Comparison of ENCODE assay signal across 29 mouse cellular contexts in genomic region chr2:168289851-168290250, GRCm38 (mm10). TPM values are rescaled to one million over a fixed set of nuclear protein-coding genes. Genes with fewer than 3 reads are reported as not detected.
"Had no signal": no experiment of that assay in that cellular context is flagged by ENCODE, and none has a peak within 500 bp of the region (broad histone marks: within the 10 kb centered on the region; RNA-seq: fewer than 3 reads in every experiment).

No protein-coding gene starts in this region.

- H3K27me3 ChIP-seq: embryonic facial prominence, embryonic 15.5 days; forebrain, embryonic 13.5 days; forebrain, embryonic 15.5 days had no signal

- ATAC-seq: forebrain, embryonic 13.5 days; forebrain, embryonic 14.5 days; forebrain, embryonic 15.5 days; forebrain, embryonic 16.5 days had no signal

- DNase-seq: cerebellum, adult 9-11 months; cerebellum, postnatal 10 days; cerebellum, postnatal 14 days; cerebellum, postnatal 25 days; cerebellum, postnatal 36 days; embryo, embryonic 11 days; gastrocnemius, adult 2 months; gastrocnemius, postnatal 10 days; gastrocnemius, postnatal 14 days; gastrocnemius, postnatal 25 days; gastrocnemius, postnatal 36 days; heart, adult 11 months; heart, adult 18-20 months; heart, adult 2 months had no signal

- H3K9me3 ChIP-seq: embryonic facial prominence, embryonic 12.5 days; forebrain, embryonic 15.5 days had no signal

- H3K27ac ChIP-seq: embryonic facial prominence, embryonic 10.5 days; embryonic facial prominence, embryonic 12.5 days; embryonic facial prominence, embryonic 13.5 days; embryonic facial prominence, embryonic 15.5 days; forebrain, embryonic 10.5 days; forebrain, embryonic 12.5 days; forebrain, embryonic 13.5 days; forebrain, embryonic 15.5 days; gastrocnemius, adult 2 months; heart, adult 2 months; heart, embryonic 10.5 days had no signal

- H3K4me3 ChIP-seq: embryonic facial prominence, embryonic 10.5 days; embryonic facial prominence, embryonic 12.5 days; embryonic facial prominence, embryonic 13.5 days; embryonic facial prominence, embryonic 15.5 days; erythroblast, embryonic 14.5 days; forebrain, embryonic 10.5 days; forebrain, embryonic 12.5 days; forebrain, embryonic 13.5 days; forebrain, embryonic 15.5 days; gastrocnemius, adult 2 months; heart, adult 2 months; heart, embryonic 10.5 days; heart, embryonic 12.5 days had no signal

- H3K4me2 ChIP-seq: embryonic facial prominence, embryonic 12.5 days; embryonic facial prominence, embryonic 13.5 days; embryonic facial prominence, embryonic 15.5 days; forebrain, embryonic 12.5 days; forebrain, embryonic 13.5 days; forebrain, embryonic 15.5 days; heart, embryonic 11.5 days; heart, embryonic 12.5 days had no signal

- H3K9ac ChIP-seq: embryonic facial prominence, embryonic 12.5 days; embryonic facial prominence, embryonic 13.5 days; embryonic facial prominence, embryonic 15.5 days; forebrain, embryonic 12.5 days; forebrain, embryonic 13.5 days; forebrain, embryonic 15.5 days; heart, embryonic 12.5 days had no signal

- H3K36me3 ChIP-seq: embryonic facial prominence, embryonic 10.5 days; embryonic facial prominence, embryonic 12.5 days; embryonic facial prominence, embryonic 13.5 days; embryonic facial prominence, embryonic 15.5 days; forebrain, embryonic 10.5 days; forebrain, embryonic 12.5 days; forebrain, embryonic 15.5 days; heart, embryonic 10.5 days; heart, embryonic 12.5 days had no signal

- H3K4me1 ChIP-seq: forebrain, embryonic 15.5 days had no signal

RNA-seq across cellular contexts. Expression of gene Kcng1, which starts 8.3 kb away (rescaled TPM):
- total RNA-seq: heart, adult 18-20 months; heart, adult 2 months; heart, adult 8-10 months had no signal
- polyA plus RNA-seq: erythroblast, embryonic 14.5 days had no signal

RNA-seq across cellular contexts. Expression of gene Gm20716, which starts 59.7 kb away (rescaled TPM):
- polyA plus RNA-seq: erythroblast, embryonic 14.5 days had no signal
